Mouse (Mus musculus) embryo, embryonic 11.5 days (tissue): ENCODE measurements around the gene Itfg2.
"Not testable (repeated sequence)": the region's sequence is repeated elsewhere in the genome, so short reads cannot be mapped to it uniquely, and the experiment has no call there.

Experiments used
- DNase-seq: peaks from one replicate; pipeline ENCODE4 v3.0.0-alpha.2; 2012; ENCODE audit warnings: low read depth, low spot score

The Itfg2 gene

GRCm38 (mm10) chr6:128383752-128384151 is 41.0 kb downstream of the Itfg2 start:
- DNase-seq = no peak

DNA sequence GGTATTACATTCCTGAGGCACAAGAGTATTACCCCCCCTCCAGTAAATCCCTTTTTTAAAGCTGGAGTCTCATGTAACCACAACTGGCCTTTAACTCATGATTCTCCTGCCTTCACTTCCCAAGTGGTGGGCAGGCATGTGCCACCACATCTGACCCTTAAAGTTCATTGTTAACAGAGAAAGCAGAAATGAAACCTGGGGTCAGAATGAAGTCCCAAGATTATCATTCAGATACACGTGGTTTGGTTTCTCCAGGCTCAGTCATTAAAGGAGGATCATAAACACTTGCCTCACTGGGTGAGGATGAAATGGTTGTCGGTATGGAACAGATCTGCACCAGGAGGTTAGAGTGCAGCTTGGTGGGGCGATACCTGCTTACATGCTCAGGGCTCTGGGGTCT is 43.5 kb downstream of the Itfg2 start:
- no peak for DNase-seq

DNA sequence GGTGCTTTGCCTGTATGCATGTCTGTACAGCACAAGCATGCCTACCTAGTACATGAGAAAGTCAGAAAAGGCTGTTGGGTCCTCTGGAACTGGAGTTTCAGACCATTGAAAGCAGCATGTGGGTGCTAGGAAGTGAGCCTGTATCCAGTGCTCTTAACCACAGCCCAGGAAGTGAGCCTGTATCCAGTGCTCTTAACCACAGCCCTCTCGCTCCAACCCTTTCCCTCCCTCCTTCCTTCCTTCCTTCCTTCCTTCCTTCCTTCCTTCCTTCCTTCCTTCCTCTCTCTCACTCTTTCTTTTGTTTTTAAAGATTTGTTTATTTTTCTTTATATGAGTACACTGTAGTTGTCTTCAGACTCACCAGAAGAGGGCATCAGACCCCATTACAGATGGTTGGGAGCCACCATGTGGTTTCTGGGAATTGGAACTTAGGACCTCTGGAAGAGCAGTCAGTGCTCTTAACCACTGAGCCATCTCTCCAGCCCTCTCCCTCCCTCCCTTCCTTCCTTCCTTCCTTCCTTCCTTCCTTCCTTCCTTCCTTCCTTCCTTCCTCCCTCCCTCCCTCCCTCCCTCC is 44.0 kb downstream of the Itfg2 start:
- not testable (repeated sequence) for DNase-seq

DNA sequence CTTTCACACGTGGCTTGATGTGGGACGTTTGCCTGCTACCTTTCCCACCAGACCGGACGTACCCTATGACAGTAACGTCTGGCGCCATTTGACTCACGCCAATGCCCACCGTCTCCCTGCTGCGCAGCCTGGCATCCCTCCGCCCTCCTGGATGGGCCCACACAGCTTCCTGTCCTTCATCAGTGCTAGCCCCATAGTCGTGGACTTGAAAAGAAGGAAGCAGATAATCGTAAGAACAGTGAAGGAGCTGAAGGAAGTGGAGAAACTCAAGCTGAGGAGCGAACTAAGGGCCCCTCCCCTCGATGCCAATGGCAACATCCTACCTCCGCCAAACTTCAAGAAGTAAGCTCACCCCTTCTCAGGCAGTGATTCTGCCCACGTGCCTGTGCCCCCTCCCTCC is 45.1 kb downstream of the Itfg2 start:
- no peak for DNase-seq

DNA sequence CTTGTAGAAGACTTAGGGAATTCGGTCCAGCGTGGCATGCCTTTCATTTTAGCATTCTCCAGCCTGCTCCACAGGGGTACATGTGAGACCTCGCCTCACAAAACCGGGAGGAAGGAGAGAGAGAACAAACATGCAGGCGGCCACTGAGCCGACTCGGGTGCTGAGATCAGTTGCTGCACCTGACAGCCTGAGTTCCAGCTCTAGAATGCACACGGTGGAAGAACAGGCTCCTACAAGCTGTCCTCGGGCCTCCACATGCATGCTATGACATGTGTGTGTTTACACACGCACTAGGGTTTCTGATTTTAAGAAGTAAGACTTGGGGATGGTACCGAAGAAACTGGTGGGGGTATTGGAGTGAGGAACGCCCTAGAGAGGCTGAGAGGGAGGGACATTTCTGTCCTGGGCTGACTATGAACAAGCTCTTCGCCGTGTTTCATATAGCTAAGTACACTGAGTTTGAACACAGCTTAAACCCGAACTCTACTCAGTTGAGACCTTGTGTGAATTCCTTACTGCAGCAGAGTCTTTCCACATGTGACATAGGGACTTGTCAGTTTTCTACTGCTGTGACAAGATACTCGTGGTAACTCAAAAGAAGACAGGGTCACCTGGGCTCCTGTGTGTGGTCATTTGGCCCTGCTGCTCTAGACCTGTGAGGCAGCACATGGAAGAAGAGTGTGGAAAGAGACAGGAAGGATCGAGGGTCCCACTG is 48.2 kb downstream of the Itfg2 start:
- no peak for DNase-seq

GRCm38 (mm10) chr6:128375192-128375591 is 49.5 kb downstream of the Itfg2 start, which contains the start of the genes Tex52 and Gm44596:
Gene Tex52 (plus strand): TSS chr6:128375456.
Gene Gm44596 (plus strand): TSS chr6:128375503.
- DNase-seq = no peak

- no peak for DNase-seq
Measured at GRCm38 (mm10) chr6:128370040-128370439, 54.7 kb downstream of the Itfg2 start.

DNA sequence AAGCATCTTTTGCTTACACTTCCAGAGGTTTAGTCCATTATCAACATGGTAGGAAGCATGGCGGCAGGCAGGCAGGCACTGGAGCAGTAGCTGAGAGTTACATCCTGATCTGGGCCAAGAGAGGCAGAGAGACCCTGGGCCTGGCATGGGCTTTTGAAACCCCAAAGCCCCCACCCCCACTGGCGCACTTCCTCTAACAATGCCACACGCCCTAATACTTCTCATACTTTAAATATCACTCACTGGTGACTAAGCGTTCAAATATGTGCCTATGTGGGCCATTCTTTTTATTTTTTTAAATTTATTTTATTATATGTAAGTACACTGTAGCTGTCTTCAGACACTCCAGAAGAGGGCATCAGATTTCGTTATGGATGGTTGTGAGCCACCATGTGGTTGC is 58.3 kb downstream of the Itfg2 start:
- DNase-seq = no peak

GRCm38 (mm10) chr6:128364721-128365120 is 60.0 kb downstream of the Itfg2 start:
- no peak for DNase-seq

GRCm38 (mm10) chr6:128363007-128363825 is 61.5 kb downstream of the Itfg2 start:
- no peak for DNase-seq

- DNase-seq = peak; percentile 79
Measured at GRCm38 (mm10) chr6:128362381-128363006, 62.2 kb downstream of the Itfg2 start, which contains the start of the genes Rhno1 and Foxm1. Gene Rhno1 (minus strand): TSS chr6:128362911. Gene Foxm1 (plus strand): TSS chr6:128362967.

DNA sequence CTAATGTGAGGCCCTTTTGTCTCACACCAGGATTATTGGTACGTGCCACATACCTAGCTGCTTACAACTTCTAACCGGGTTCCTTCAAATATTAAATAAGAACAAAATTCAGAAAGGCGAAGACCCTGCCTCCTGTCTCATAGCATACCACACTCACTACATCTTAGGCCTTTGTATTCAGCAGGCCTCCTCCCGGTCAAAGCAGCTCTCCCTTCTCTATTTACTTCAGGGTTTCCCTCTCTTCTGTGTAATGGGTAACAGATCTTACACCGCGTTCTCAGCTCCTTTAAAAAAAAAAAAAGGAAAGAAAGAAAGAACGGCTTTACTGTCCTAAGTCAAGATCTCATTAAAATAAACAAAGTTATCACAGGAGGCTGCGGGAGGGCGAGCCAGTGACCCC is 62.8 kb downstream of the Itfg2 start:
- DNase-seq = no peak
